Mouse (Mus musculus) CH12.LX (cell line): ENCODE measurements around the gene Dhx57. TPM values are rescaled to one million over a fixed set of nuclear protein-coding genes. Genes with fewer than 3 reads are reported as not detected.

Experiments used
- DNase-seq: peaks from one replicate; pipeline ENCODE4 v3.0.0-alpha.2; 2013; ENCODE audit errors: extremely low read depth
- H3K27ac ChIP-seq: 2 replicates; pipeline ENCODE4 v1.5.1; 2012; ENCODE audit warnings: low read depth, mild to moderate bottlenecking, control low read depth, moderate library complexity; ENCODE audit not compliant: insufficient read depth
- H3K27me3 ChIP-seq: replicated peaks from 2 replicates; pipeline ENCODE3; 2012; ENCODE audit warnings: inconsistent platforms
- H3K36me3 ChIP-seq, 2 experiments: replicated peaks in 1 of 2; 2 replicates each; pipeline versions ENCODE3 to v1.6.1; 2012; ENCODE audit warnings: inconsistent platforms in 1 of 2, low read length in 1 of 2, mild to moderate bottlenecking in 1 of 2, mixed read lengths in 1 of 2, moderate library complexity in 1 of 2; ENCODE audit not compliant: control insufficient read depth in 1 of 2, insufficient read depth in 1 of 2
- H3K4me1 ChIP-seq, 2 experiments: 2 replicates each; pipeline ENCODE4 v1.6.1; 2012; ENCODE audit warnings: inconsistent platforms in 1 of 2, moderate library complexity in 1 of 2; ENCODE audit not compliant: insufficient read depth in 2 of 2, control insufficient read depth in 1 of 2
- H3K4me2 ChIP-seq: 2 replicates; pipeline ENCODE4 v1.6.1; 2012; ENCODE audit warnings: low read depth, mild to moderate bottlenecking, control low read depth; ENCODE audit not compliant: poor library complexity, insufficient read depth, severe bottlenecking
- H3K4me3 ChIP-seq, 3 experiments: fragments of 150-350 bp in 1 of 3; sonication (generic) in 1 of 3; replicated peaks in 1 of 3; 2 replicates each; pipeline versions ENCODE3 to v1.5.1; 2011 to 2012; ENCODE audit warnings: low read depth in 2 of 3, low read length in 2 of 3, mild to moderate bottlenecking in 2 of 3, moderate library complexity in 2 of 3, control low read depth in 1 of 3, improper control_type of control experiment in 1 of 3, inconsistent platforms in 1 of 3, mixed read lengths in 1 of 3; ENCODE audit not compliant: poor library complexity in 1 of 3
- H3K79me2 ChIP-seq: replicated peaks from 2 replicates; pipeline ENCODE4 v1.6.1; 2012; ENCODE audit warnings: mild to moderate bottlenecking, moderate library complexity; ENCODE audit not compliant: control insufficient read depth, poor library complexity, insufficient read depth, severe bottlenecking; ENCODE audit errors: extremely low read depth
- H3K9ac ChIP-seq: 2 replicates; pipeline ENCODE4 v1.6.1; 2012; ENCODE audit warnings: low read depth, mild to moderate bottlenecking, control low read depth, moderate library complexity; ENCODE audit not compliant: insufficient read depth
- H3K9me3 ChIP-seq: replicated peaks from 2 replicates; pipeline ENCODE3; 2012; ENCODE audit warnings: low read length, inconsistent platforms, mixed read lengths
- CHD2 ChIP-seq: IDR thresholded peaks from 2 replicates; pipeline ENCODE4 v1.6.1; 2011; ENCODE audit warnings: low read length, improper control_type of control experiment
- CTCF ChIP-seq, 2 experiments: IDR thresholded peaks in 1 of 2; conservative IDR thresholded peaks in 1 of 2; 2 replicates each; pipeline ENCODE4 v1.5.1; 2011 to 2012; ENCODE audit warnings: low read depth in 2 of 2, low read length in 2 of 2, improper control_type of control experiment in 1 of 2, inconsistent platforms in 1 of 2, mild to moderate bottlenecking in 1 of 2, moderate library complexity in 1 of 2
- IRF4 ChIP-seq: IDR thresholded peaks from 2 replicates; pipeline ENCODE4 v1.6.1; 2014; ENCODE audit warnings: low read depth, mild to moderate bottlenecking, inconsistent platforms, low read length, improper control_type of control experiment
- JUND ChIP-seq: conservative IDR thresholded peaks from 2 replicates; pipeline ENCODE4 v1.6.1; 2011; ENCODE audit warnings: low read depth, low read length, improper control_type of control experiment
- KAT2A ChIP-seq: IDR thresholded peaks from 2 replicates; pipeline ENCODE4 v1.6.1; 2012; ENCODE audit warnings: low read length, improper control_type of control experiment, inconsistent platforms; ENCODE audit not compliant: insufficient replicate concordance
- MAX ChIP-seq: IDR thresholded peaks from 2 replicates; pipeline ENCODE4 v1.6.1; 2011; ENCODE audit warnings: low read length, improper control_type of control experiment
- MAZ ChIP-seq: IDR thresholded peaks from 2 replicates; pipeline ENCODE4 v1.6.1; 2012; ENCODE audit warnings: low read depth, mild to moderate bottlenecking, inconsistent platforms, low read length, improper control_type of control experiment, moderate library complexity
- MYC ChIP-seq: IDR thresholded peaks from 2 replicates; pipeline ENCODE4 v1.6.1; 2011; ENCODE audit warnings: low read depth, mild to moderate bottlenecking, improper control_type of control experiment, low read length
- NRF1 ChIP-seq: IDR thresholded peaks from 2 replicates; pipeline ENCODE4 v1.6.1; 2014; ENCODE audit warnings: low read depth, mild to moderate bottlenecking, inconsistent platforms, low read length, improper control_type of control experiment, moderate library complexity
- PAX5 ChIP-seq: IDR thresholded peaks from 2 replicates; pipeline ENCODE4 v1.6.1; 2012; ENCODE audit warnings: low read length, inconsistent platforms, mixed read lengths
- POLR2AphosphoS2 ChIP-seq: IDR thresholded peaks from 2 replicates; pipeline ENCODE4 v1.6.1; 2011; ENCODE audit warnings: low read depth, low read length, improper control_type of control experiment
- RAD21 ChIP-seq: IDR thresholded peaks from 2 replicates; pipeline ENCODE4 v1.6.1; 2011; ENCODE audit warnings: low read depth, mild to moderate bottlenecking, low read length, improper control_type of control experiment, moderate library complexity
- RCOR1 ChIP-seq: conservative IDR thresholded peaks from 2 replicates; pipeline ENCODE4 v1.6.1; 2012; ENCODE audit warnings: low read depth, mild to moderate bottlenecking, inconsistent platforms, low read length, improper control_type of control experiment
- SIN3A ChIP-seq: IDR thresholded peaks from 2 replicates; pipeline ENCODE4 v1.6.1; 2012; ENCODE audit warnings: low read length, improper control_type of control experiment, inconsistent platforms
- SMC3 ChIP-seq: IDR thresholded peaks from 2 replicates; pipeline ENCODE4 v1.6.1; 2011; ENCODE audit warnings: low read depth, low read length, improper control_type of control experiment
- ZC3H11A ChIP-seq: IDR thresholded peaks from 2 replicates; pipeline ENCODE4 v1.6.1; 2012; ENCODE audit warnings: low read depth, mild to moderate bottlenecking, inconsistent platforms, low read length, improper control_type of control experiment
- ZKSCAN1 ChIP-seq: IDR thresholded peaks from 2 replicates; pipeline ENCODE4 v1.6.1; 2012; ENCODE audit warnings: low read depth, inconsistent platforms, low read length, improper control_type of control experiment, borderline replicate concordance
- ZNF384 ChIP-seq: IDR thresholded peaks from 2 replicates; pipeline ENCODE4 v1.6.1; 2012; ENCODE audit warnings: low read depth, low read length, improper control_type of control experiment, inconsistent platforms
- dilution Hi-C: fragments of 300-500 bp; cut with MboI; formaldehyde crosslinking; loops from 2 replicates; pipeline ENCODE4 v1.14.3; 2020; ENCODE audit warnings: low sequenced_read_pairs; ENCODE audit not compliant: extremely low pct_unique_long_range_greater_than_20kb, extremely low pct_ligation_motif_present
- in situ Hi-C: fragments of 300-500 bp; cut with MboI; formaldehyde crosslinking; loops from 3 replicates; pipeline ENCODE4 v1.14.3; 2019; ENCODE audit warnings: low sequenced_read_pairs, low pct_ligation_motif_present, low pct_unique_long_range_greater_than_20kb, mixed read lengths
- polyA plus RNA-seq: library from polyadenylated mRNA; unstranded; fragments of >175 nt; gene quantifications from 2 replicates; pipeline ENCODE4 v1.2.1, GENCODE M21; 2012; ENCODE audit warnings: low read depth; ENCODE audit not compliant: insufficient read length
- total RNA-seq, 2 experiments: library from RNA; depleted of rRNA; stranded (reverse); fragments of 300-350 nt in 1 of 2; fragments of >200 nt in 1 of 2; gene quantifications; 2 replicates each; pipeline ENCODE4 v1.2.3; 2012 to 2014

Gene Dhx57
- total and polyA plus RNA-seq, 3 experiments, result 20.3 to 22.4 (median 21.7) TPM

GRCm38 (mm10) chr17:80298844-80299243 is 8.6 kb upstream of the Dhx57 start:
- in situ Hi-C loops, result loop anchor here (25.0 kb wide), 1 partner anchor 263 kb away; no protein-coding TSS in a partner anchor

DNA sequence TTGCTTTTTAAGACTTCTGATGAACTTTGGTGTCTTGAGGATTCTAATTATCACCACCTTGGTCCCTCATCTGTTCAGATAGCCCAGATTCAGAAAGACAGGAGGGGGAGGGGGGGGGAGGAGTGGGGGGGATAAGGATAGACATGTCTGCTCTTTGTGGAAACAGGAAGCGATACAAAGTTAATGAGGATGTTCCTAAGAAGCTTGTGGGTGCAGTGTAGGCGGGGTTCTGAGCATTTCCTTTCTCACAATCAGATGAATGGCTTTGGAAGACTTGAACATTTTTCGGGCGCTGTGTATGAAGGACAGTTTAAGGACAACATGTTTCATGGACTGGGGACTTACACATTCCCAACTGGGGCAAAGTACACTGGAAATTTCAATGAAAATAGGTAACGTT is 5.0 kb upstream of the Dhx57 start:
- Histone ChIP-seq H3K27me3 (no peaks in the 10 kb centered on the region), H3K27ac (no peak overlapping the region), H3K9me3 (no peaks in the 10 kb centered on the region), H3K9ac (no peak overlapping the region), H3K4me3 (no peak overlapping the region), H3K79me2 (no peaks in the 10 kb centered on the region), H3K36me3 (peaks cover 3% of the 10 kb centered on the region in 2 experiments), H3K4me1 (peaks cover 5 to 10% of the 10 kb centered on the region in 2 experiments), H3K4me2 (no peak overlapping the region)
- dilution Hi-C loops (no loop called here), in situ Hi-C loops (loop anchor here (25.0 kb wide), 1 partner anchor 267 kb away; no protein-coding TSS in a partner anchor)
- no peak for DNase-seq
- TF ChIP-seq PAX5, result no peak
- no peak for TF ChIP-seq NRF1
- TF ChIP-seq JUND, result no peak
- TF ChIP-seq MAZ, result no peak
- TF ChIP-seq ZNF384, result no peak

More at GRCm38 (mm10) chr17:80298844-80299243, 8.6 kb upstream of the Dhx57 start:
- peak; percentile 81 for TF ChIP-seq ZKSCAN1
- TF ChIP-seq MAX, result no peak
- no peak for DNase-seq
- Histone ChIP-seq H3K4me1 (peaks cover 5 to 10% of the 10 kb centered on the region in 2 experiments), H3K36me3 (peaks cover 3% of the 10 kb centered on the region in 2 experiments), H3K9me3 (no peaks in the 10 kb centered on the region), H3K9ac (no peak overlapping the region), H3K4me2 (no peak overlapping the region), H3K4me3 (no peak overlapping the region), H3K79me2 (no peaks in the 10 kb centered on the region), H3K27me3 (no peaks in the 10 kb centered on the region), H3K27ac (no peak overlapping the region)
- dilution Hi-C loops, result no loop called here

DNA sequence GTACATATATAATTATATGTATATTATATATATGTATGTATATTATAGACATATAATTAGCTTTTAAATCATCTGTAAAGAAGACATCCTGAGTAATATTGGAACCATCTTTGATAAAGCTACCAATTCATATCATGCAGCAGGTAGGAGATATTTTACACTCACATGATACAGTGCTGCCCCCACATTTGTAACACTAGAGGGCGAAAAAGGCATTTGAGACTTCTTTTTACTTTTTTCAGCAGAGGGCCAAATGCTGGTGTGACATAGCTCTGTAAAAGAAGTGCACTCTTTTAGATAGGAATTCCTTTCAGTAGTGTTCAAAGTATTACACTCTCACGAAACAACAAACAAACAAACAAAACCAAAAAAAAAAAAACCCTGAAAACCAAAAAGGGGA is 872 bp upstream of the Dhx57 start:
- TF ChIP-seq RAD21 (peak; percentile 83), ZC3H11A (peak; percentile 68; the same call in 1 of the 2 replicates), RCOR1 (0 out of 2 replicates have a peak, but pooled peaks have one; percentile 47), KAT2A (no peak), CTCF (conservative IDR thresholded peaks at IDR 0.05 in 1 of 2, IDR thresholded peaks at IDR 0.05 in 1 of 2; ENCODE audit: low read depth in 2 of 2, low read length in 2 of 2) (peak in 1 of 2 experiments; percentile 92; a peak in 3 of 4 replicates), JUND (peak; percentile 51; the same call in 1 of the 2 replicates), SIN3A (peak; percentile 71; the same call in 1 of the 2 replicates), SMC3 (peak; percentile 87), POLR2AphosphoS2 (no peak), CHD2 (no peak), MAZ (no peak), MAX (0 out of 2 replicates have a peak, but pooled peaks have one; percentile 14), MYC (peak; percentile 69; the same call in 1 of the 2 replicates), ZNF384 (peak; percentile 87), IRF4 (peak; percentile 59)
- Histone ChIP-seq H3K36me3 (no peaks in the 10 kb centered on the region), H3K27ac (no peak overlapping the region), H3K4me2 (no peak overlapping the region), H3K27me3 (no peaks in the 10 kb centered on the region), H3K9ac (no peak overlapping the region), H3K4me3 (no peak overlapping the region), H3K79me2 (peaks cover 19% of the 10 kb centered on the region), H3K9me3 (no peaks in the 10 kb centered on the region), H3K4me1 (peaks cover 3 to 6% of the 10 kb centered on the region in 2 experiments; a peak in 3 of 4 replicates)
- in situ Hi-C loops, result loop anchor here (25.0 kb wide), 1 partner anchor 271 kb away; no protein-coding TSS in a partner anchor
- peak; percentile 74 for DNase-seq
- dilution Hi-C loops, result no loop called here
